Mouse (Mus musculus) midbrain, embryonic 13.5 days (tissue): Measurements from ENCODE around the gene Kiz. TPM values are rescaled to one million over a fixed set of nuclear protein-coding genes. Genes with fewer than 3 reads are reported as not detected.

Experiments used
- ATAC-seq: fragments of 200-750 bp; cut with Nextera tagmentation; 2 replicates; pipeline ENCODE4 v1.8.0; 2017; ENCODE audit warnings: mild to moderate bottlenecking, moderate TSS enrichment, moderate library complexity
- H3K27ac ChIP-seq: fragments of 300-500 bp; sonication (generic); 2 replicates; pipeline ENCODE4 v1.5.1; 2015; ENCODE audit warnings: inconsistent platforms, mild to moderate bottlenecking, moderate library complexity
- H3K27me3 ChIP-seq: fragments of 300-500 bp; sonication (generic); 2 replicates; pipeline ENCODE4 v1.6.1; 2015; ENCODE audit warnings: mild to moderate bottlenecking, inconsistent platforms
- H3K36me3 ChIP-seq: fragments of 300-500 bp; sonication (generic); 2 replicates; pipeline ENCODE4 v1.6.1; 2015; ENCODE audit warnings: mild to moderate bottlenecking, inconsistent platforms
- H3K4me1 ChIP-seq: fragments of 300-500 bp; sonication (generic); replicated peaks from 2 replicates; pipeline ENCODE4 v1.6.1; 2015; ENCODE audit warnings: inconsistent platforms
- H3K4me2 ChIP-seq: fragments of 300-500 bp; sonication (generic); replicated peaks from 2 replicates; pipeline ENCODE4 v1.6.1; 2015; ENCODE audit warnings: moderate library complexity, mild to moderate bottlenecking, inconsistent platforms
- H3K4me3 ChIP-seq: fragments of 300-500 bp; sonication (generic); replicated peaks from 2 replicates; pipeline ENCODE4 v1.5.1; 2015; ENCODE audit warnings: mild to moderate bottlenecking, inconsistent platforms
- H3K9ac ChIP-seq: fragments of 300-500 bp; sonication (generic); replicated peaks from 2 replicates; pipeline ENCODE4 v1.6.1; 2015; ENCODE audit warnings: mild to moderate bottlenecking, inconsistent platforms
- H3K9me3 ChIP-seq: fragments of 300-500 bp; sonication (generic); 2 replicates; pipeline ENCODE4 v1.6.1; 2016; ENCODE audit warnings: mild to moderate bottlenecking, inconsistent platforms
- WGBS: fragments of 180-500 bp; shearing (Covaris S2); methylation state at CpG from one replicate; pipeline ENCODE4 v1.1.7; 2015; 5-methylcytosine and 5-hydroxymethylcytosine counted together
- polyA plus RNA-seq: library from polyadenylated mRNA; unstranded; fragments of >200 nt; fragmentation: Nextera tagmentation; extraction: Ambion mirVana; gene quantifications from 2 replicates; pipeline ENCODE4 v1.2.1, GENCODE M21; 2015

The Kiz gene
- polyA plus RNA-seq, 1 experiment from 2014 or later, result 34.9 TPM

DNA sequence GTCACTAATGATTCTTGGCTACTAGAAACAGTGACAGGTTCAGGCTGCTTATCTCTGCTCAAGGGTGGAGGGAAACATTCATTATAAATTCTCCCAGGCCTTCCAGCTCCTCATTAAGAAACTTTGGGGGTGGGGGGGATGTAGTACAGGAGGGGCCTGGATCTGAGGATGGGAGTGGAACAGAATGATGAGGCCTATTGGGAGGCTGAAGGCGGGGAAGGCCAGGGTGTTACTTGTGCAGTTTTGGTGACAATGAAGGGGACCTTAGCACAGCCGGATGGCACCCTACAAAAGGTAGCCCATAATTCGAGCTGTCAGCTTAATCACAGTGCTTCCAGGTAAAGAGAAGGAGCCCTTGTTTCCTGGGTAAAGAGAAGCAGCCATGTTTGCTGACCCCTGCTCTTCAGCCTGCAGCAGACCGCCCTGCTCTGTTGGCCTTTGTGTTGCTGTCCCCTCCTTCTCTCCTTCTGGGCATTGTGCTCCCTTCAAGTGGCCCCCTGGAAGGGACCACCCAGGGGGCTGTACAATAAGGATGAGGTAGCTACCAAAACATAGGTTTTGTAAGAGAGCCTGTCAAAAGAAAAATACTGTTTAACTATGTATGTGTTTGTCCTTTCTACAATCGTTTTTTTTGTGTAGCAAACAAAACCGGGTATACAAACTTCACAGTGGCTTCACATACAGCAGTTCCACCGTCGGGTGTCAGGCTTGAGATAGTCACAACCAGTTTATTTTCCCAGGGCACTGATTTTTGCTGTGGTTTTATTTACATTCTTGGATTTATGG, 64.9 kb downstream of the Kiz start:
- no peak overlapping the region for H3K4me3 ChIP-seq
- H3K36me3 ChIP-seq, result no peaks in the 10 kb centered on the region
- ATAC-seq, result peak; percentile 58; the same call in 1 of the 2 replicates
- no peak overlapping the region for H3K4me2 ChIP-seq
- peaks cover 15% of the 10 kb centered on the region for H3K4me1 ChIP-seq
- 7% methylated on average over 8 of the region's 8 CpGs for WGBS
- H3K27me3 ChIP-seq, result peaks cover 27% of the 10 kb centered on the region
- no peak overlapping the region for H3K27ac ChIP-seq
- H3K9ac ChIP-seq, result no peak overlapping the region
- H3K9me3 ChIP-seq, result no peaks in the 10 kb centered on the region

DNA sequence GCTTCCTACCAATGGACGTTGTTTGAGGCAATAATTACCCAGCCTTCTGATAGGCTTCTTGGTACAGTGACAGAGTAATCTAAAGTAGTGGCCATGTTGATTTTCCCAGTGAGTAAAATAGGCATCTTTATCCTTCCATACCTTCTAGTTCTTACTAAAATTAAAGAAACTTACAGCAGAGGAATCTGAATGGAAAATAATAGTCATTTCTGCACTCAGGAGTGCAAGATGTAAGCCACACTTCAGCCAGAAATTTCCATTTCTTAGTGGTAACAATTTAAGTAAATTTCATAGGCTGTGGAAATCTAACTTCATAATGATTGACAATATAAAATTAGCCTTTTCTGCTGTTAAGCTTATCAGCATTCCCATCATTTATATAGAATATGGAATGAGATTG, 69.6 kb downstream of the Kiz start:
- Histone ChIP-seq H3K36me3 (no peaks in the 10 kb centered on the region), H3K9ac (no peak overlapping the region), H3K4me3 (no peak overlapping the region), H3K4me1 (peaks cover 11% of the 10 kb centered on the region), H3K4me2 (no peak overlapping the region), H3K9me3 (no peaks in the 10 kb centered on the region), H3K27me3 (peaks cover 12% of the 10 kb centered on the region; the same call in 1 of the 2 replicates), H3K27ac (no peak overlapping the region)
- WGBS, result 95% methylated on average over 1 of the region's 1 CpGs
- no peak for ATAC-seq

DNA sequence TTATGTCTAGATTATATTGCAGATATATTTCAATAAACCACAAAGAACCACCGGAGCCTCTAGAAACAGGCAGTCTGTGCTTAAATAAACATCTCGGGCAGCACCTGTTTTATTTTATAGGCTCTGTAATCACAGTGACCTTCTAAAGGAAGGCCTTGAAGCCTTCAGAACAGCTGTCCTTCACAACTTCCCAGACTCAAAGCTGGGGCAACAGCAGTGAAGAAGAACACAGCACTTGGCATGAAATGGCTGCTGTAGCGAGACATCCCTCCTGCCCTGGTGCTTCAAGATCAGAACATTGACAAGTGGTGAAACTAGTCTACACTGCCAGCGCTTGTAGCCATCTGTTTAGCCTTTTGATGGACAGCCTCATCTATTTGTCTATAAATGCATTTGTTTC, 70.2 kb downstream of the Kiz start:
- no peaks in the 10 kb centered on the region for H3K9me3 ChIP-seq
- H3K27me3 ChIP-seq, result peaks cover 12% of the 10 kb centered on the region; the same call in 1 of the 2 replicates
- H3K4me1 ChIP-seq, result peaks cover 5% of the 10 kb centered on the region
- H3K9ac ChIP-seq, result no peak overlapping the region
- 91% methylated on average over 4 of the region's 4 CpGs for WGBS
- ATAC-seq, result no peak
- no peak overlapping the region for H3K27ac ChIP-seq
- H3K36me3 ChIP-seq, result no peaks in the 10 kb centered on the region
- no peak overlapping the region for H3K4me2 ChIP-seq
- H3K4me3 ChIP-seq, result no peak overlapping the region

DNA sequence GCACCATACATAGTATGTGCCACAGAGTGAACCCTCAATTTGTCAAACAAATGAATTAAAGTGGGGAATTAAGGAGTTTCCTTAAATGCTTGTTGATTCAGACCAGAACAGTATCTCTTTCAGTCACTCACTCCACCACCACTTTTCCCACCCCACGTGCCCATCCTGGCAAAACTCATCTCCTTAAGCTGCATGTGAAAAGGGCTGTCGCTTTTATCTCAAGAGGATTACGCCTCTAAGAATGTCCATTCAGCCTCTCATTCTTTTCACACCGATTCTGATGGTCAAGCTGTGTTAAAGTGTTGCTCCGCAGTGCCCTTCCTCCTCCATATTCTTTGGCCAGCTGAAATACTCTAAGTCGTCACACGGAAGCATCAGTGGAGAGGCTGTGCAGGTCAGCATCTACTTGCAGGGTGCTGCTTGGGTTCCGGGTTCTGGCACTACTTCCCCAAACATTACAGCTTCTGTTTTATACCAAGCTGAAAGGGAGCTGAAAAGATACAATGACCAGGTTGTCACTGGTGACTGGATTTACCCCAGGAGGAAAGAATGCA, 92.6 kb downstream of the Kiz start:
- no peaks in the 10 kb centered on the region for H3K36me3 ChIP-seq
- no peak overlapping the region for H3K9ac ChIP-seq
- peaks cover 12% of the 10 kb centered on the region; the same call in 1 of the 2 replicates for H3K4me1 ChIP-seq
- ATAC-seq, result no peak; the same call in 1 of the 2 replicates
- H3K27me3 ChIP-seq, result peaks cover 92% of the 10 kb centered on the region
- WGBS, result 4% methylated on average over 8 of the region's 8 CpGs
- H3K9me3 ChIP-seq, result no peaks in the 10 kb centered on the region
- no peak overlapping the region for H3K27ac ChIP-seq
- H3K4me2 ChIP-seq, result no peak overlapping the region
- no peak overlapping the region for H3K4me3 ChIP-seq

DNA sequence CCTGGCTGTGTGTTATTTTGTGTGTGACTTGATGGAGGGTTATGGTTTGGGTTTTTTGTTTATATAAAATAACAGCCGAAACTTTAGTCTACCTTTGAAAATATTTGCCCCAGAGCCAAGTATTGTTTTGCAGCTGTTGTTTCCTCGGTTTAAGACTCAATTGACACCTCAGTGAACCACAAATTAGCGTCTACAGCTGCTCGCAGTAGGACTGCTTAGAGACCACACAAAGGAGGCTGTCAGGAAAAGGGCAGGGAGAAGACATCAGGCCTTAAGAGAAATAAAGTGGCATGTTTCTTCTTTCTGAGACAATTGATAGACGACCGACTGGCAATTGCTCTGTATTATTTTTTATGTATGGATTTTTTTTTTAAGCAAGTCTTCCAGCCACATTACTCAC, 100.7 kb downstream of the Kiz start:
- H3K4me1 ChIP-seq, result peaks cover 25% of the 10 kb centered on the region
- no peak overlapping the region for H3K4me2 ChIP-seq
- no peak overlapping the region for H3K27ac ChIP-seq
- H3K27me3 ChIP-seq, result peaks cover 75% of the 10 kb centered on the region
- H3K9ac ChIP-seq, result no peak overlapping the region
- no peak for ATAC-seq
- no peaks in the 10 kb centered on the region for H3K36me3 ChIP-seq
- WGBS, result 12% methylated on average over 6 of the region's 6 CpGs
- H3K9me3 ChIP-seq, result no peaks in the 10 kb centered on the region
- H3K4me3 ChIP-seq, result no peak overlapping the region

GRCm38 (mm10) chr2:146958398-146958911, 102.8 kb downstream of the Kiz start:
- WGBS, result 3% methylated on average over 11 of the region's 11 CpGs
- peak overlapping the region; percentile 56 for H3K9ac ChIP-seq
- peak overlapping the region; percentile 34 for H3K4me3 ChIP-seq
- peak overlapping the region; percentile 84 for H3K27ac ChIP-seq
- H3K4me1 ChIP-seq, result peaks cover 22% of the 10 kb centered on the region
- ATAC-seq, result peak; percentile 92
- peak overlapping the region; percentile 59 for H3K4me2 ChIP-seq
- no peaks in the 10 kb centered on the region for H3K36me3 ChIP-seq
- H3K9me3 ChIP-seq, result no peaks in the 10 kb centered on the region
- H3K27me3 ChIP-seq, result peaks cover 75% of the 10 kb centered on the region

DNA sequence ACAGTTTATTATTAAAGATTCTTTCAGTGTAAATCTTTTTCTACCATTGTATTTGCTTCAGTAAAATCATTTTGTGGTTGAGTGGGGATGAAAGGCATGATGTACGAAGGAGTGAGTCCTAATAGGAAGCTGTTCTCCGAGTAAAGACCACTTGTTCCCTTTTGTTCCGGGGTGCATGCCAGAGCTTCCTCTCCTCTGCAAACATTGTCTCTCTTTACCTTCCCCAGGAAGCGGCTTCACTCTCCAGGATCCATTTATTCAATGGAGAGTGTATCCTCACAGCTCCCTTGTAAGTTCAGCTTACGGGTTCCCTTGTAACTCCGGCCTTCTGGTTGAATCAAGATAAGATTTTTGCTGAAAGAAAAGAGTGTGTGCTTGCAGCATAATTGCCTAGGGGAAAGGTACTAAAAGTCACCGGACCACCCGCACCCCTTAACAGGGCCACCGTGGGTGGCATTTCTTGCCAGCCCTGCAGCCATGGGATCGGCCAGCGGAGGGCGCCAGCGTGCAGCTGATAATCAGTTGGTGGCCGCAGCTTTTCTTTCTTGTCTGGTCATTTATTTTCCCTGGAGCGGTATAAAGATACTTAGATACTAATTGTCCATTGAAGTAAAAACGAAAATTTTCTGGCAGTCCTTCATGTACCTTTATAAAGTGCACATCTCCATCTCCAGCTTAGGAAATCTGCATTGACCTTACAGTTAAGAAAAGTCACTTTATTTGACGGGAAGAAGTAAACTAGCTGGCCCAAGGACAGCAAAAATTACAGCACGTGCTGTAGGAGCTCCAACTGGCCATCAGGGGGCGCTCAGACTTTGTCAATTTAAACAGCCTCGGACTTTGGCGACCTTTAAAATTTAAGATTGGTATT, 103.5 kb downstream of the Kiz start:
- peaks cover 22% of the 10 kb centered on the region for H3K4me1 ChIP-seq
- H3K27ac ChIP-seq, result peak overlapping the region; percentile 84
- H3K4me2 ChIP-seq, result peak overlapping the region; percentile 59
- WGBS, result under 1% methylated on average over 21 of the region's 21 CpGs
- H3K36me3 ChIP-seq, result no peaks in the 10 kb centered on the region
- H3K27me3 ChIP-seq, result peaks cover 72% of the 10 kb centered on the region
- ATAC-seq, result peak; percentile 78
- peak overlapping the region; percentile 56 for H3K9ac ChIP-seq
- H3K9me3 ChIP-seq, result 0 out of 2 replicates have a peak, but pooled peaks cover 2% of the 10 kb centered on the region
- H3K4me3 ChIP-seq, result peak overlapping the region; percentile 34

- H3K9ac ChIP-seq, result no peak overlapping the region
- no peak for ATAC-seq
- no peaks in the 10 kb centered on the region for H3K4me1 ChIP-seq
- no peaks in the 10 kb centered on the region for H3K9me3 ChIP-seq
- WGBS, result 86% methylated on average over 3 of the region's 3 CpGs
- no peak overlapping the region for H3K27ac ChIP-seq
- H3K36me3 ChIP-seq, result peaks cover 5% of the 10 kb centered on the region; the same call in 1 of the 2 replicates
- peaks cover 5% of the 10 kb centered on the region; the same call in 1 of the 2 replicates for H3K27me3 ChIP-seq
- H3K4me2 ChIP-seq, result no peak overlapping the region
- no peak overlapping the region for H3K4me3 ChIP-seq
Measured at GRCm38 (mm10) chr2:146975024-146975423, 119.4 kb downstream of the Kiz start.

DNA sequence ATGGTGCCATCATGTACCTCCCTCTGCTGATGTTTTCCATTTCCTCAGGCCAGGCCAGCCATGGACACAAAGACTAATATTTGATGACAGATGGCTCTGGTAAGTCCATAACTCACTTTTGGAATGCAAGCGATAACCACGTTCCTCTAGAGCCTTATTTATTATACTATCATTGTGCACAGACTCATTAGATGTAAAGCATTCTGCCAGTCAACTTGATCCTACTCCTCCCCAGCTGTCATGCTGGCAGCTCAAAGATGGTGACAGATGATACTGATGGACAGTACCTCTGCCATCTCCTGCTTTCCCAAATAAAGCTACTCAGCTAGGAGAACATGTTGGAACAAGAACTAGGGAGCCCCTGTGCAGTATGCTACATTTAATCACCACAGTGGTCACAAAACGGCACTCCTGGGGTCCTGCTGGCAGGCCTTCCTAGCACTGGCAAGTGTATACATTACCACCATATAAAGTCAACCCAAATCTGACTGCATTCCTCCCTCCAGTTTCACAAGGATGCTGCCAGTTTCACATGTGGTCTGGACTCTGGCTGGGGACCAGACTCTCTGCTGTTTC, 119.9 kb downstream of the Kiz start:
- Histone ChIP-seq H3K36me3 (no peaks in the 10 kb centered on the region; the same call in 1 of the 2 replicates), H3K9ac (no peak overlapping the region), H3K27me3 (peaks cover 5% of the 10 kb centered on the region; the same call in 1 of the 2 replicates), H3K27ac (no peak overlapping the region), H3K4me3 (no peak overlapping the region), H3K4me1 (no peaks in the 10 kb centered on the region), H3K4me2 (no peak overlapping the region), H3K9me3 (no peaks in the 10 kb centered on the region)
- 86% methylated on average over 3 of the region's 3 CpGs for WGBS
- ATAC-seq, result no peak

- no peak for ATAC-seq
- Histone ChIP-seq H3K4me1 (no peaks in the 10 kb centered on the region), H3K4me3 (no peak overlapping the region), H3K9me3 (no peaks in the 10 kb centered on the region), H3K4me2 (no peak overlapping the region), H3K27ac (no peak overlapping the region), H3K9ac (no peak overlapping the region), H3K27me3 (no peaks in the 10 kb centered on the region; the same call in 1 of the 2 replicates), H3K36me3 (no peaks in the 10 kb centered on the region)
- WGBS, result 95% methylated on average over 2 of the region's 2 CpGs
Measured at GRCm38 (mm10) chr2:146982786-146983185, 127.1 kb downstream of the Kiz start.

DNA sequence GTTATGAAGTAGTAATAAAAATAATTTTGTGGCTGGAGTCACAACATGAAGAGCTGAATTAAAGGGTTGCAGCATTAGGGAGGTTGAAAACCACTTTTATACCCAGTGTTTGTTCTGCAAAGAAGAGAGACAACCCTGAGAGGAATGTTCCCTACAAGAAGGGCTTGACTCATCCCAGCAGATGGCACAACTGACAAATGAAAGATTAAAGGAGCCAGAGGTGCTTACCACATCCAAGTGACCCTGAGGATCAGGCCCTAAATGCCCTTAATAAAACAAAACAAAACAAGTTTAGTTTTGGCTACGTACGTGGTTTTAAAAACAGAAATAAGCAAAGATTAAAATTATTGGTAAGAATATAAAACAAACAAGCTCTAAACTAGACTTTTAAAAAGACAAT, 129.2 kb downstream of the Kiz start:
- ATAC-seq, result no peak
- no peaks in the 10 kb centered on the region for H3K36me3 ChIP-seq
- H3K9me3 ChIP-seq, result no peaks in the 10 kb centered on the region
- no peak overlapping the region for H3K27ac ChIP-seq
- H3K4me3 ChIP-seq, result no peak overlapping the region
- H3K27me3 ChIP-seq, result no peaks in the 10 kb centered on the region
- WGBS, result 92% methylated on average over 2 of the region's 2 CpGs
- H3K9ac ChIP-seq, result no peak overlapping the region
- no peak overlapping the region for H3K4me2 ChIP-seq
- no peaks in the 10 kb centered on the region for H3K4me1 ChIP-seq
